Mouse (Mus musculus): ENCODE results near the gene Ppp2r5e.
A peak's percentile ranks its signal among the peaks of the same experiment; 100 is the strongest.

Gene Ppp2r5e

GRCm38 (mm10) chr12:75596154-75597002, at the start of gene Ppp2r5e:
Gene Ppp2r5e (minus strand): TSS chr12:75596245.
- peak; percentile 100 for DNase-seq (ENCODE audit: inconsistent ontology term)

- DNase-seq (ENCODE audit: inconsistent ontology term) = no peak
Observed at GRCm38 (mm10) chr12:75645780-75646179, 49.7 kb upstream of the Ppp2r5e start.

GRCm38 (mm10) chr12:75641726-75642125, 45.7 kb upstream of the Ppp2r5e start:
- no peak for DNase-seq (ENCODE audit: inconsistent ontology term)

GRCm38 (mm10) chr12:75638345-75638744, 42.3 kb upstream of the Ppp2r5e start:
- DNase-seq (ENCODE audit: inconsistent ontology term) = no peak

GRCm38 (mm10) chr12:75637103-75637502, 41.1 kb upstream of the Ppp2r5e start:
- no peak for DNase-seq (ENCODE audit: inconsistent ontology term)

- no peak for DNase-seq (ENCODE audit: inconsistent ontology term)
Observed at GRCm38 (mm10) chr12:75635771-75636430, 39.9 kb upstream of the Ppp2r5e start.

- no peak for DNase-seq (ENCODE audit: inconsistent ontology term)
Observed at GRCm38 (mm10) chr12:75629618-75630017, 33.6 kb upstream of the Ppp2r5e start.

- no peak for DNase-seq (ENCODE audit: inconsistent ontology term)
Observed at GRCm38 (mm10) chr12:75623292-75623691, 27.2 kb upstream of the Ppp2r5e start.

- DNase-seq (ENCODE audit: inconsistent ontology term) = no peak
Observed at GRCm38 (mm10) chr12:75622835-75623234, 26.8 kb upstream of the Ppp2r5e start.

GRCm38 (mm10) chr12:75616841-75617240, 20.8 kb upstream of the Ppp2r5e start:
- DNase-seq (ENCODE audit: inconsistent ontology term) = no peak

- peak; percentile 8 for DNase-seq (ENCODE audit: inconsistent ontology term)
Observed at GRCm38 (mm10) chr12:75616158-75616791, 20.2 kb upstream of the Ppp2r5e start.

- no peak for DNase-seq (ENCODE audit: inconsistent ontology term)
Observed at GRCm38 (mm10) chr12:75615556-75615955, 19.5 kb upstream of the Ppp2r5e start.

GRCm38 (mm10) chr12:75612711-75613110, 16.7 kb upstream of the Ppp2r5e start:
- no peak for DNase-seq (ENCODE audit: inconsistent ontology term)

GRCm38 (mm10) chr12:75599490-75599889, 3.4 kb upstream of the Ppp2r5e start:
- DNase-seq (ENCODE audit: inconsistent ontology term) = no peak

GRCm38 (mm10) chr12:75598988-75599387, 2.9 kb upstream of the Ppp2r5e start:
- no peak for DNase-seq (ENCODE audit: inconsistent ontology term)

- no peak for DNase-seq (ENCODE audit: inconsistent ontology term)
Observed at GRCm38 (mm10) chr12:75597707-75598106, 1.7 kb upstream of the Ppp2r5e start.

GRCm38 (mm10) chr12:75595291-75596153, 523 bp downstream of the Ppp2r5e start:
- DNase-seq (ENCODE audit: inconsistent ontology term) = peak; percentile 54

- DNase-seq (ENCODE audit: inconsistent ontology term) = no peak
Observed at GRCm38 (mm10) chr12:75594404-75594803, 1.6 kb downstream of the Ppp2r5e start.

GRCm38 (mm10) chr12:75593817-75594216, 2.2 kb downstream of the Ppp2r5e start:
- no peak for DNase-seq (ENCODE audit: inconsistent ontology term)

- DNase-seq (ENCODE audit: inconsistent ontology term) = no peak
Observed at GRCm38 (mm10) chr12:75587501-75587900, 8.5 kb downstream of the Ppp2r5e start.

- DNase-seq (ENCODE audit: inconsistent ontology term) = no peak
Observed at GRCm38 (mm10) chr12:75583776-75584175, 12.3 kb downstream of the Ppp2r5e start.

- DNase-seq (ENCODE audit: inconsistent ontology term) = no peak
Observed at GRCm38 (mm10) chr12:75579076-75579475, 17.0 kb downstream of the Ppp2r5e start.

Measured in Muller cell, postnatal 12 days (primary cell).